Mouse (Mus musculus) midbrain, embryonic 11.5 days (tissue): ENCODE measurements around the gene Sik1. TPM values are rescaled to one million over a fixed set of nuclear protein-coding genes. Genes with fewer than 3 reads are reported as not detected.
A peak's percentile ranks its signal among the peaks of the same experiment; 100 is the strongest.

ENCODE experiments used
- ATAC-seq: fragments of 200-750 bp; cut with Nextera tagmentation; 2 replicates; pipeline ENCODE4 v1.8.0; 2017; ENCODE audit warnings: moderate TSS enrichment, moderate library complexity; ENCODE audit not compliant: low FRiP score
- DNase-seq: peaks from one replicate; pipeline ENCODE4 v3.0.0; 2015; ENCODE audit warnings: low spot score; ENCODE audit errors: missing footprints
- H3K27ac ChIP-seq: fragments of 300-500 bp; sonication (generic); 2 replicates; pipeline ENCODE4 v1.5.1; 2014; ENCODE audit warnings: low read depth, low read length
- H3K27me3 ChIP-seq: fragments of 300-500 bp; sonication (generic); 2 replicates; pipeline ENCODE4 v1.6.1; 2014; ENCODE audit warnings: mild to moderate bottlenecking, low read length, moderate library complexity, mixed read lengths; ENCODE audit not compliant: control insufficient read depth, insufficient read depth
- H3K36me3 ChIP-seq: fragments of 300-500 bp; sonication (generic); 2 replicates; pipeline ENCODE4 v1.6.1; 2014; ENCODE audit warnings: mild to moderate bottlenecking, low read length, moderate library complexity, mixed read lengths; ENCODE audit not compliant: control insufficient read depth, insufficient read depth
- H3K4me1 ChIP-seq: fragments of 300-500 bp; sonication (generic); 2 replicates; pipeline ENCODE4 v1.6.1; 2014; ENCODE audit warnings: low read length; ENCODE audit not compliant: control insufficient read depth, insufficient read depth
- H3K4me2 ChIP-seq: fragments of 300-500 bp; sonication (generic); 2 replicates; pipeline ENCODE4 v1.6.1; 2014; ENCODE audit warnings: mild to moderate bottlenecking, moderate library complexity
- H3K4me3 ChIP-seq: fragments of 300-500 bp; sonication (generic); 2 replicates; pipeline ENCODE4 v1.5.1; 2014; ENCODE audit warnings: low read depth, low read length
- H3K9ac ChIP-seq: fragments of 300-500 bp; sonication (generic); 2 replicates; pipeline ENCODE4 v1.6.1; 2014; ENCODE audit warnings: low read length
- H3K9me3 ChIP-seq: fragments of 300-500 bp; sonication (generic); 2 replicates; pipeline ENCODE4 v1.6.1; 2016; ENCODE audit warnings: low read length; ENCODE audit not compliant: control insufficient read depth
- WGBS: fragments of 180-500 bp; shearing (Covaris S2); extraction: QIAGEN DNeasy Blood & Tissue Kit; methylation state at CpG from one replicate; pipeline ENCODE4 v1.1.7; 2014; 5-methylcytosine and 5-hydroxymethylcytosine counted together
- polyA plus RNA-seq: library from polyadenylated mRNA; unstranded; fragments of >200 nt; fragmentation: Nextera tagmentation; extraction: Ambion mirVana; gene quantifications from 2 replicates; pipeline ENCODE4 v1.2.1, GENCODE M21; 2014

Sik1 gene
- polyA plus RNA-seq, 1 experiment from 2014 or later, result 14.0 TPM

GRCm38 (mm10) chr17:31821136-31821933, 34.3 kb downstream of the Sik1 start:
- H3K4me1 ChIP-seq, result peaks cover 12% of the 10 kb centered on the region

GRCm38 (mm10) chr17:31820099-31820846, 35.3 kb downstream of the Sik1 start:
- Histone ChIP-seq H3K4me3 (no peak overlapping the region), H3K4me1 (peaks cover 12% of the 10 kb centered on the region), H3K9me3 (no peaks in the 10 kb centered on the region), H3K27ac (no peak overlapping the region), H3K36me3 (no peaks in the 10 kb centered on the region), H3K4me2 (no peak overlapping the region), H3K9ac (no peak overlapping the region), H3K27me3 (no peaks in the 10 kb centered on the region)
- DNase-seq (no peak), ATAC-seq (no peak)
- WGBS, result 40% methylated on average over 4 of the region's 4 CpGs

More at GRCm38 (mm10) chr17:31821136-31821933, 34.3 kb downstream of the Sik1 start:
- H3K27me3 ChIP-seq, result no peaks in the 10 kb centered on the region
- no peak overlapping the region for H3K4me2 ChIP-seq
- no peaks in the 10 kb centered on the region for H3K36me3 ChIP-seq
- 46% methylated on average over 13 of the region's 13 CpGs for WGBS
- H3K9ac ChIP-seq, result no peak overlapping the region
- ATAC-seq, result 0 out of 2 replicates have a peak, but pooled peaks have one; percentile 35
- no peak overlapping the region for H3K4me3 ChIP-seq
- DNase-seq, result no peak
- no peak overlapping the region for H3K27ac ChIP-seq
- no peaks in the 10 kb centered on the region for H3K9me3 ChIP-seq

GRCm38 (mm10) chr17:31819372-31819771, 36.2 kb downstream of the Sik1 start:
- DNase-seq, result no peak
- peaks cover 12% of the 10 kb centered on the region for H3K4me1 ChIP-seq
- H3K27me3 ChIP-seq, result no peaks in the 10 kb centered on the region
- WGBS, result 69% methylated on average over 9 of the region's 9 CpGs
- H3K9me3 ChIP-seq, result no peaks in the 10 kb centered on the region
- H3K36me3 ChIP-seq, result no peaks in the 10 kb centered on the region
- H3K4me2 ChIP-seq, result no peak overlapping the region
- H3K4me3 ChIP-seq, result no peak overlapping the region
- no peak overlapping the region for H3K9ac ChIP-seq
- no peak overlapping the region for H3K27ac ChIP-seq
- no peak for ATAC-seq

GRCm38 (mm10) chr17:31817815-31818214, 37.8 kb downstream of the Sik1 start:
- Histone ChIP-seq H3K9me3 (no peaks in the 10 kb centered on the region), H3K4me3 (no peak overlapping the region), H3K9ac (no peak overlapping the region), H3K4me2 (no peak overlapping the region), H3K36me3 (no peaks in the 10 kb centered on the region), H3K27me3 (no peaks in the 10 kb centered on the region), H3K27ac (no peak overlapping the region), H3K4me1 (peaks cover 12% of the 10 kb centered on the region)
- no peak for ATAC-seq
- WGBS, result 85% methylated on average over 1 of the region's 1 CpGs
- DNase-seq, result no peak

GRCm38 (mm10) chr17:31817203-31817602, 38.4 kb downstream of the Sik1 start:
- Histone ChIP-seq H3K4me3 (no peak overlapping the region), H3K36me3 (no peaks in the 10 kb centered on the region), H3K9me3 (no peaks in the 10 kb centered on the region), H3K27ac (no peak overlapping the region), H3K27me3 (no peaks in the 10 kb centered on the region), H3K4me2 (no peak overlapping the region), H3K9ac (no peak overlapping the region), H3K4me1 (peaks cover 12% of the 10 kb centered on the region)
- WGBS, result 15% methylated on average over 5 of the region's 5 CpGs
- ATAC-seq (peak; percentile 80), DNase-seq (no peak)

- H3K27ac ChIP-seq, result no peak overlapping the region
- ATAC-seq, result no peak
- DNase-seq, result no peak
- no peak overlapping the region for H3K9ac ChIP-seq
- H3K9me3 ChIP-seq, result no peaks in the 10 kb centered on the region
- H3K4me3 ChIP-seq, result no peak overlapping the region
- WGBS, result 86% methylated on average over 1 of the region's 1 CpGs
- no peaks in the 10 kb centered on the region for H3K27me3 ChIP-seq
- H3K4me2 ChIP-seq, result no peak overlapping the region
- H3K4me1 ChIP-seq, result peaks cover 10% of the 10 kb centered on the region
- H3K36me3 ChIP-seq, result no peaks in the 10 kb centered on the region
Observed at GRCm38 (mm10) chr17:31814848-31815247, 40.8 kb downstream of the Sik1 start.

- Histone ChIP-seq H3K36me3 (no peaks in the 10 kb centered on the region), H3K4me1 (peaks cover 8% of the 10 kb centered on the region), H3K4me3 (no peak overlapping the region), H3K9ac (no peak overlapping the region), H3K27ac (no peak overlapping the region), H3K27me3 (no peaks in the 10 kb centered on the region), H3K9me3 (no peaks in the 10 kb centered on the region), H3K4me2 (no peak overlapping the region)
- no peak for DNase-seq
- WGBS, result 82% methylated on average over 3 of the region's 3 CpGs
- ATAC-seq, result no peak
Observed at GRCm38 (mm10) chr17:31813938-31814622, 41.5 kb downstream of the Sik1 start.

GRCm38 (mm10) chr17:31811333-31811732, 44.3 kb downstream of the Sik1 start:
- DNase-seq (no peak), ATAC-seq (no peak)
- Histone ChIP-seq H3K4me2 (no peak overlapping the region), H3K4me3 (no peak overlapping the region), H3K27ac (no peak overlapping the region), H3K36me3 (no peaks in the 10 kb centered on the region), H3K9ac (no peak overlapping the region), H3K9me3 (no peaks in the 10 kb centered on the region), H3K27me3 (no peaks in the 10 kb centered on the region), H3K4me1 (no peaks in the 10 kb centered on the region)
- 39% methylated on average over 4 of the region's 4 CpGs for WGBS

- H3K36me3 ChIP-seq, result no peaks in the 10 kb centered on the region
- no peaks in the 10 kb centered on the region for H3K27me3 ChIP-seq
- H3K27ac ChIP-seq, result no peak overlapping the region
- no peak overlapping the region for H3K4me2 ChIP-seq
- H3K4me3 ChIP-seq, result no peak overlapping the region
- no peaks in the 10 kb centered on the region for H3K4me1 ChIP-seq
- no peaks in the 10 kb centered on the region for H3K9me3 ChIP-seq
- no peak for ATAC-seq
- H3K9ac ChIP-seq, result no peak overlapping the region
- whole genome bisulfite sequencing, result 63% methylated on average over 19 of the region's 19 CpGs
- no peak for DNase-seq
Observed at GRCm38 (mm10) chr17:31809894-31810293, 45.7 kb downstream of the Sik1 start.
